Mouse (Mus musculus): ENCODE measurements around the gene Abcf3.

Abcf3 gene

GRCm38 (mm10) chr16:20540438-20540837 is 7.9 kb upstream of the Abcf3 start:
- no peak for DNase-seq (ENCODE audit: extremely low spot score)

- no peak for DNase-seq (ENCODE audit: extremely low spot score)
Measured at GRCm38 (mm10) chr16:20545696-20546095, 2.7 kb upstream of the Abcf3 start.

GRCm38 (mm10) chr16:20547423-20547822 is 954 bp upstream of the Abcf3 start:
- no peak for DNase-seq (ENCODE audit: extremely low spot score)

- DNase-seq (ENCODE audit: extremely low spot score), result no peak
Measured at GRCm38 (mm10) chr16:20549161-20549560, 784 bp downstream of the Abcf3 start.

GRCm38 (mm10) chr16:20551691-20552090 is 3.3 kb downstream of the Abcf3 start:
- DNase-seq (ENCODE audit: extremely low spot score), result no peak

- no peak for DNase-seq (ENCODE audit: extremely low spot score)
Measured at GRCm38 (mm10) chr16:20552594-20552993, 4.2 kb downstream of the Abcf3 start.

GRCm38 (mm10) chr16:20555000-20555399 is 6.6 kb downstream of the Abcf3 start:
- DNase-seq (ENCODE audit: extremely low spot score), result no peak

GRCm38 (mm10) chr16:20557381-20557780 is 9.0 kb downstream of the Abcf3 start:
- no peak for DNase-seq (ENCODE audit: extremely low spot score)

- DNase-seq (ENCODE audit: extremely low spot score), result no peak
Measured at GRCm38 (mm10) chr16:20565075-20565474, 16.7 kb downstream of the Abcf3 start.

- no peak for DNase-seq (ENCODE audit: extremely low spot score)
Measured at GRCm38 (mm10) chr16:20589366-20589938, 41.1 kb downstream of the Abcf3 start, which contains the start of gene Vwa5b2. TSS of gene Vwa5b2 (plus strand) at chr16:20589471.

- DNase-seq (ENCODE audit: extremely low spot score), result peak; percentile 55
Measured at GRCm38 (mm10) chr16:20589939-20590679, 41.7 kb downstream of the Abcf3 start.

- no peak for DNase-seq (ENCODE audit: extremely low spot score)
Measured at GRCm38 (mm10) chr16:20590680-20591038, 42.3 kb downstream of the Abcf3 start.

GRCm38 (mm10) chr16:20591076-20591705 is 42.8 kb downstream of the Abcf3 start:
- no peak for DNase-seq (ENCODE audit: extremely low spot score)

- no peak for DNase-seq (ENCODE audit: extremely low spot score)
Measured at GRCm38 (mm10) chr16:20595060-20595673, 46.8 kb downstream of the Abcf3 start.

- DNase-seq (ENCODE audit: extremely low spot score), result no peak
Measured at GRCm38 (mm10) chr16:20595737-20596136, 47.4 kb downstream of the Abcf3 start.

GRCm38 (mm10) chr16:20596687-20597441 is 48.5 kb downstream of the Abcf3 start:
- no peak for DNase-seq (ENCODE audit: extremely low spot score)

- DNase-seq (ENCODE audit: extremely low spot score), result no peak
Measured at GRCm38 (mm10) chr16:20600511-20600910, 52.1 kb downstream of the Abcf3 start.

GRCm38 (mm10) chr16:20604705-20605104 is 56.3 kb downstream of the Abcf3 start:
- no peak for DNase-seq (ENCODE audit: extremely low spot score)

- DNase-seq (ENCODE audit: extremely low spot score), result peak; percentile 91
Measured at GRCm38 (mm10) chr16:20610501-20611356, 62.4 kb downstream of the Abcf3 start.
